Mouse (Mus musculus): Measurements from ENCODE around the gene Cfap221.

The Cfap221 gene

GRCm38 (mm10) chr1:119902551-119903230, 94.3 kb downstream of the Cfap221 start:
- peak; percentile 53 for DNase-seq (ENCODE audit: low spot score)

- no peak for DNase-seq (ENCODE audit: low spot score)
Measured at GRCm38 (mm10) chr1:119899195-119900123, 97.6 kb downstream of the Cfap221 start.

- peak; percentile 77 for DNase-seq (ENCODE audit: low spot score)
Measured at GRCm38 (mm10) chr1:119894936-119895335, 102.1 kb downstream of the Cfap221 start.

- DNase-seq (ENCODE audit: low spot score) = no peak
Measured at GRCm38 (mm10) chr1:119893600-119893999, 103.4 kb downstream of the Cfap221 start.

GRCm38 (mm10) chr1:119892933-119893332, 104.1 kb downstream of the Cfap221 start:
- no peak for DNase-seq (ENCODE audit: low spot score)

- DNase-seq (ENCODE audit: low spot score) = no peak
Measured at GRCm38 (mm10) chr1:119891865-119892264, 105.2 kb downstream of the Cfap221 start.

GRCm38 (mm10) chr1:119891149-119891548, 105.9 kb downstream of the Cfap221 start:
- DNase-seq (ENCODE audit: low spot score) = no peak

DNA sequence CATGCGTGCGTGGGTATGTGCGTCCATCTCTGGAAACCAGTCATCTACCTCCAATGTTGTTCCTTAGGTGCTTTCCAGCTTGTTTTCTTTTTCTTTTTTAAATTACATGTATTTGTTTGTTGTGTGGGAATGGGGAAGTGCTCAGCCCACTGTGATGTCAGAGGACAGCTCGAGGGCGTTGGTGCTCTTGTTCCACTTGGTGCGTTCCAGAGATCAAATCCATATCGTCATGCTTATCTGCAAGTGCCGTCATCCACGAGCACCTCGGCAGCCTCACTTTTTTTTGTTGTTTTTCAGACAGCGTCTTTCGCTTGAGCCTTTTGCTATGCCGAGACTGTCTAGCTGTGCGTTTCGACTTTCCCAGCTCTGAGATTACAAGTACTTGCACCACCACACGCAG, 107.7 kb downstream of the Cfap221 start:
- DNase-seq (ENCODE audit: low spot score) = no peak

DNA sequence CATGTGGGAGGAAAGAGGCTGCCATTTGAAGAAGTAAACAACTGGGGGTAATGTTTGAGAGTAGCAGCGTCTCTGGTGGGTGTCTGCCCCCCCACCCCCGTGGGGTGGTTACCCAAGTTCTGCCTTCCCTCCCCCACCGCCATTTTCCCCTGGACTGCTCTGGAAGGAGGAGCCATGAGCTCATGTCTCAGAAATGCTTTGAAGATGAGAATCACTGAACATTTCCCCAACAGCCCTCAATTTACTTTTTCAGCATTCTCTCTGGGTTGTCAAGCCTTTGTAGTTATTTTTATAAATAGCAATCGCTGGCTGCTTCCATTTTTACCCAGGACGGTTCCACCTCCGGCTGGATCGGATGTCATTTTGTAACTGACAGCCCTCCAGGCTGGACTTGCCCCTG, 110.7 kb downstream of the Cfap221 start:
- no peak for DNase-seq (ENCODE audit: low spot score)

DNA sequence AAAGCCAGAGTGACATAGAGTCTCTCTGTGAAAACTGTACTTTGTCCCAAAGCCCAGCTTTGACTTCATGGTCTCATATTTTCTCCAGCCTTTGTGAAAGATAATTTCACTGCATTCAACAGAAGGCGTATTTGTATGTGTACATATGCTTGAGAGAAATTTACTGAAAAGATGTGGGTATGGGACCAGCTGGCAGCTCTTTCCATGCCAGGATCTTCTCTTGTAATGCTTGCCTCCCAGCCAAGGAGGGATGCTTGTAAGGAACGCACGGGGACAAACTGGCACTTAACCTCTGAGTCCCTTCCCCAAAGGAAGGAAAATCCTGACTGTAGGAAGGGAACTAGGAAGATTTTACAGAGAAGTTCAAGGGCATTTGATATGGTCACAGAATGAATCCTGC, 112.8 kb downstream of the Cfap221 start:
- no peak for DNase-seq (ENCODE audit: low spot score)

DNA sequence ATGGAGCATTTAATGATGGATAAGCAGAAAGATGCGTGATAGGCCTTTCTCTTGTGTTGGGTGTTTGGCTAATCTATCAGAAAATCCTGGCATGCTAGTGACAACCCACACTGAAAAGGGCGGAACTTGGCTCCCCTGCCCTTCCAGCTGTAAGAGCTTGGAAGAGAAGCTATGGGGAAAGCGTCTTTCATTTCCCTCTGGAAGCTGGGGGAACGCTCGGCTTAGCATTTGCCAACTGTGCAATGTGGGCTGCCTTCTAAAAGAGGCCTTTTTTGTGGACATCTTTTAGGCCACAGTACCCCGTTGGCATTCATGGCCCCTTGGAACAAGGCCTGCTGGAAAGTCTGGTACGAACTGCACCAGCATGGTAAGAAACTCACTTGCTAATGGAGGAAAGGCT, 118.1 kb downstream of the Cfap221 start:
- no peak for DNase-seq (ENCODE audit: low spot score)

GRCm38 (mm10) chr1:119877469-119877868, 119.6 kb downstream of the Cfap221 start:
- DNase-seq (ENCODE audit: low spot score) = no peak

Measured in retina, embryonic 14.5 days (tissue).